Mouse (Mus musculus): ENCODE measurements at regions not wholly inside any gene's neighbourhood (a gene's known extent, or its start where the extent isn't known, plus 50 kb on each side); places are given as distances from the start of the nearest gene placed in this dataset.
A peak's percentile ranks its signal among the peaks of the same experiment; 100 is the strongest.

GRCm38 (mm10) chr15:25468478-25468877 lies 54.9 kb upstream of the Basp1 start:
- no peak for DNase-seq

GRCm38 (mm10) chr15:25469185-25469845 lies 55.8 kb upstream of the Basp1 start:
- DNase-seq: no peak

- no peak for DNase-seq
Measured at GRCm38 (mm10) chr15:25471331-25471730, 57.8 kb upstream of the Basp1 start.

- no peak for DNase-seq
Measured at GRCm38 (mm10) chr15:25473201-25473710, 59.7 kb upstream of the Basp1 start.

GRCm38 (mm10) chr15:25474096-25474495 lies 60.5 kb upstream of the Basp1 start:
- peak; percentile 15 for DNase-seq

- DNase-seq: peak; percentile 18
Measured at GRCm38 (mm10) chr15:25482586-25482985, 69.0 kb upstream of the Basp1 start.

- no peak for DNase-seq
Measured at GRCm38 (mm10) chr15:25485372-25485771, 71.8 kb upstream of the Basp1 start.

GRCm38 (mm10) chr15:25486158-25486557 lies 72.6 kb upstream of the Basp1 start:
- no peak for DNase-seq

GRCm38 (mm10) chr15:25489804-25490203 lies 76.2 kb upstream of the Basp1 start:
- DNase-seq: no peak

GRCm38 (mm10) chr15:25492161-25492746 lies 78.7 kb upstream of the Basp1 start:
- no peak for DNase-seq

GRCm38 (mm10) chr15:25494687-25495299 lies 81.2 kb upstream of the Basp1 start:
- DNase-seq: no peak

GRCm38 (mm10) chr15:25495926-25496644 lies 82.5 kb upstream of the Basp1 start:
- no peak for DNase-seq

- DNase-seq: no peak
Measured at GRCm38 (mm10) chr15:25497743-25498142, 84.2 kb upstream of the Basp1 start.

- DNase-seq: no peak
Measured at GRCm38 (mm10) chr15:25498422-25498821, 84.9 kb upstream of the Basp1 start.

GRCm38 (mm10) chr15:25502513-25502912 lies 88.9 kb upstream of the Basp1 start:
- DNase-seq: no peak

GRCm38 (mm10) chr15:25503104-25503503 lies 89.5 kb upstream of the Basp1 start:
- DNase-seq: no peak

GRCm38 (mm10) chr15:25509139-25509538 lies 95.6 kb upstream of the Basp1 start:
- peak; percentile 49 for DNase-seq

- DNase-seq: no peak
Measured at GRCm38 (mm10) chr15:25509584-25509983, 96.0 kb upstream of the Basp1 start.

- DNase-seq: no peak
Measured at GRCm38 (mm10) chr15:25510060-25510492, 96.5 kb upstream of the Basp1 start.

- DNase-seq: no peak
Measured at GRCm38 (mm10) chr15:25518025-25518928, 104.0 kb upstream of the Myo10 start.

- no peak for DNase-seq
Measured at GRCm38 (mm10) chr15:25524189-25524588, 98.1 kb upstream of the Myo10 start.

GRCm38 (mm10) chr15:25525337-25525736 lies 97.0 kb upstream of the Myo10 start:
- peak; percentile 10 for DNase-seq
